ENCODE assay signal across 8 mouse cellular contexts in the genomic region with DNA sequence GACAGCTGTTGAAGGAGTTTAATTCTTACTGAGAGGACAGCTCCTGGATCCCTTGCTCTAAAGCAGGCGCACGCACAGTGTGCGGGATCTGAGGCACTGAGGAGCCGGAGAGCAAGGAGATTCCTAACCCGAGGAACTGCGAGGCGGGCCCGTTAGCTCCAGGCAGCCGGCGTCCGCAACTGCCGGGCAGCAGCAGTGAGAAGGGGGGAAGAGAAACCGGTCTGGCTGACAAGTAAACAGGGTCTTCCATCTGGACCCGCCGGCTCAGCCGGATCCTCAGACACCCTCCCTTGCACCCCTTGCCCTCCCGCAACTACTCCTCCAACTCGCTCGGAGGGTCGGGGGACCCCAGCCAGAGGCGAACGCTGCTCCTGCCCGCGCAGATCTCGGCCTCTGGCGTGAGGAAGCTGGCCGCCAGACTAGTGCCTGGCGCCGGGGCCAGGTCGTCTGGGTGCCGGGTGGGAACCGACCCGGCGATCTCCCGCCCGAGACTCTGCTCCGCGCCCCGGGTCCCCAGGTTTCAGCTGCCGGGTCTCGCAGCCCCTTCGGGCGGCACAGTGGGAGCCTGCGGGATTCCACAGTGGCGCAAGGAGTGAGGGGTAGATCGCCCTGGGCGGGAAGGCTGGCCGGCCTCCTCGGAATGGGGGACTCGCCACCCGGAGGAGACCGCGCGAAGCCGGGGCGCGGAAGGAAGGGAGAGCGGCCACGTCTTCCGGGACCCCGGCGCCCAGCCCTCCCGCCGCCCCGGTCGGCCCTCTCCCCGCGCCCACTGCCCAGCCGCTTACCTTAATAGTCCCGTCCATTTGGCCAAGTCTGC. TPM values are rescaled to one million over a fixed set of nuclear protein-coding genes. Genes with fewer than 3 reads are reported as not detected.
DNase-seq lines count a peak whose midpoint lies in the region; ATAC-seq and TF ChIP-seq lines count a peak whose summit lies in the region.

No protein-coding gene starts in this region.

- H3K27ac ChIP-seq in kidney, adult 2 months (ENCODE audit: insufficient read depth, low read depth, low read length): peak overlapping the region; percentile 60
- peak overlapping the region; percentile 90 for H3K27ac ChIP-seq in kidney, embryonic 15.5 days
- peak overlapping the region; percentile 97 for H3K27ac ChIP-seq in macrophage
- H3K27ac ChIP-seq in stomach, embryonic 15.5 days: peak overlapping the region; percentile 71

- WGBS in kidney, adult 2 months: under 1% methylated on average over 70 of the region's 70 CpGs
- under 1% methylated on average over 61 of the region's 70 CpGs for WGBS in kidney, embryonic 15.5 days
- WGBS in macrophage (ENCODE audit: missing documents): under 1% methylated on average over 70 of the region's 70 CpGs
- under 1% methylated on average over 65 of the region's 70 CpGs for WGBS in stomach, embryonic 15.5 days

- no peak for TF ChIP-seq POLR2A in kidney, adult 2 months (IDR thresholded peaks at IDR 0.05; ENCODE audit: low read depth, low read length)

- H3K79me2 ChIP-seq in macrophage (ENCODE audit: inconsistent target): peaks cover 71% of the 10 kb centered on the region

- peak overlapping the region; percentile 95 for H3K4me2 ChIP-seq in kidney, embryonic 15.5 days
- peak overlapping the region; percentile 98 for H3K4me2 ChIP-seq in stomach, embryonic 15.5 days

- peak overlapping the region; percentile 82 for H3K9ac ChIP-seq in kidney, embryonic 15.5 days
- peak overlapping the region; percentile 65 for H3K9ac ChIP-seq in stomach, embryonic 15.5 days

- peaks cover 2% of the 10 kb centered on the region for H3K27me3 ChIP-seq in kidney, adult 2 months (replicated peaks; ENCODE audit: control insufficient read depth, insufficient read depth, low read length)
- H3K27me3 ChIP-seq in kidney, embryonic 15.5 days: peaks cover 51% of the 10 kb centered on the region
- H3K27me3 ChIP-seq in stomach, embryonic 15.5 days (replicated peaks): peaks cover 39% of the 10 kb centered on the region

- H3K4me1 ChIP-seq in kidney, adult 2 months (ENCODE audit: control insufficient read depth, insufficient read depth, low read length): no peaks in the 10 kb centered on the region; the same call in 1 of the 2 replicates
- peaks cover 68% of the 10 kb centered on the region for H3K4me1 ChIP-seq in kidney, embryonic 15.5 days
- peaks cover 38% of the 10 kb centered on the region for H3K4me1 ChIP-seq in stomach, embryonic 15.5 days

- H3K36me3 ChIP-seq in kidney, adult 2 months (ENCODE audit: control insufficient read depth, insufficient read depth, low read length): no peaks in the 10 kb centered on the region
- H3K36me3 ChIP-seq in kidney, embryonic 15.5 days: no peaks in the 10 kb centered on the region
- H3K36me3 ChIP-seq in macrophage (ENCODE audit: inconsistent target): no peaks in the 10 kb centered on the region
- no peaks in the 10 kb centered on the region for H3K36me3 ChIP-seq in stomach, embryonic 15.5 days

- DNase-seq in kidney, adult 2 months: peak; percentile 41
- no peak for DNase-seq in kidney, adult 11 months
- peak; percentile 41 to 65 for DNase-seq in adrenal gland, postnatal 36 days
- peak; percentile 63 to 79 for DNase-seq in heart, adult 18-20 months
- no peak for DNase-seq in layer of hippocampus, adult 8-10 months (ENCODE audit: low spot score in 2 of 2)

- no peaks in the 10 kb centered on the region for H3K9me3 ChIP-seq in kidney, embryonic 15.5 days (replicated peaks)
- H3K9me3 ChIP-seq in stomach, embryonic 15.5 days: no peaks in the 10 kb centered on the region

- TF ChIP-seq CTCF in kidney, adult 2 months (conservative IDR thresholded peaks at IDR 0.05; ENCODE audit: insufficient read depth, insufficient read length, low read depth, low read length): no peak

- 0 out of 2 replicates have a peak, but pooled peaks have one; percentile 8 for ATAC-seq in kidney, embryonic 15.5 days (replicated peaks; ENCODE audit: low FRiP score)
- ATAC-seq in stomach, embryonic 15.5 days (ENCODE audit: insufficient read depth, low FRiP score, low read depth): no peak

- H3K4me3 ChIP-seq in kidney, adult 2 months (ENCODE audit: insufficient read depth, low read depth, low read length): peak overlapping the region; percentile 70
- H3K4me3 ChIP-seq in kidney, embryonic 15.5 days (replicated peaks): peak overlapping the region; percentile 74
- peak overlapping the region; percentile 78 for H3K4me3 ChIP-seq in macrophage (ENCODE audit: inconsistent target)
- peak overlapping the region; percentile 67 for H3K4me3 ChIP-seq in stomach, embryonic 15.5 days (replicated peaks)

RNA-seq across cellular contexts. Expression of a gene that starts 2.0 kb away (rescaled TPM):
- polyA plus RNA-seq in kidney, adult 2 months (2012; rRNA removed): 7.2 and 9.6 TPM in 2 replicates
- 10 to 100 TPM; 15.4 to 15.5 TPM for total RNA-seq in adrenal gland, postnatal 36 days (2021)
- total RNA-seq in heart, adult 18-20 months (2021): 10 to 100 TPM; 17.1 to 19.3 TPM
- polyA plus RNA-seq in kidney, embryonic 15.5 days (2015; fragmentation: Nextera tagmentation; extraction: Ambion mirVana): 28.3 and 31.0 TPM in 2 replicates
- 100 to 1,000 TPM in 9 of 26 experiments, 10 to 100 TPM in 17; 21.1 to 160 (median 95.3) TPM for total RNA-seq in macrophage (2018; cell fraction: chromatin; rRNA removed)
- total RNA-seq in macrophage (2018; cell fraction: cytosol; rRNA removed): 100 to 1,000 TPM in 2 of 26 experiments, 10 to 100 TPM in 24; 44.1 to 110 (median 89.3) TPM
- 100 to 1,000 TPM in 6 of 26 experiments, 10 to 100 TPM in 20; 26.3 to 141 (median 83.7) TPM for total RNA-seq in macrophage (2018; cell fraction: nucleus; rRNA removed)
- polyA plus RNA-seq in macrophage (2018): 47.2 to 90.9 TPM (median 59.7 TPM) in 3 replicates
- 13.4 and 13.9 TPM in 2 replicates for polyA plus RNA-seq in stomach, embryonic 15.5 days (2015; fragmentation: Nextera tagmentation; extraction: Ambion mirVana)
- total RNA-seq in layer of hippocampus, adult 8-10 months (2022): 10 to 100 TPM in 1 of 4 experiments, 1 to 10 TPM in 3; 4.4 to 11.1 (median 6.3) TPM

Comparison
In these comparisons a context has a peak if more than half of its experiments do, and no peak if none do; other contexts are left out.
1. DNase-seq: peak in kidney, adult 2 months (single experiment), adrenal gland, postnatal 36 days (2 of 2) and heart, adult 18-20 months (2 of 2); none in kidney, adult 11 months (single experiment) and layer of hippocampus, adult 8-10 months (0 of 2).
2. Peak in every context shown above with its lines, with median percentiles within 50 percentile points of each other: H3K27ac ChIP-seq and H3K4me3 ChIP-seq.